Mouse (Mus musculus) lung, adult 2 months (tissue): Measurements from ENCODE around the gene Itga8.

ENCODE experiments used
- CTCF ChIP-seq: fragments of 200-500 bp; IDR thresholded peaks from 2 replicates; pipeline ENCODE4 v1.5.1; 2011; ENCODE audit warnings: mild to moderate bottlenecking, low read length, control low read depth; ENCODE audit not compliant: insufficient read depth
- POLR2A ChIP-seq: fragments of 200-500 bp; IDR thresholded peaks from 2 replicates; pipeline ENCODE4 v1.6.1; 2011; ENCODE audit warnings: low read depth, mild to moderate bottlenecking, control low read depth, low read length, borderline replicate concordance; ENCODE audit errors: extremely low read depth

- TF ChIP-seq CTCF (no peak), POLR2A (no peak)
Measured at GRCm38 (mm10) chr2:12328355-12329067, 26.8 kb upstream of the Itga8 start.
